Mouse (Mus musculus): Measurements from ENCODE around the gene Heatr4. TPM values are rescaled to one million over a fixed set of nuclear protein-coding genes. Genes with fewer than 3 reads are reported as not detected.

Gene Heatr4
- polyA plus RNA-seq, 1 experiment, result not detected

- no peaks in the 10 kb centered on the region for H3K4me1 ChIP-seq (ENCODE audit: control insufficient read depth, insufficient read depth, low read length)
- no peak overlapping the region for H3K4me3 ChIP-seq (replicated peaks; ENCODE audit: extremely low read depth, low read depth, low read length)
- DNase-seq, result no peak
- TF ChIP-seq POLR2A (IDR thresholded peaks at IDR 0.05; ENCODE audit: borderline replicate concordance, extremely low read depth, low read depth, low read length) (no peak), CTCF (IDR thresholded peaks at IDR 0.05; ENCODE audit: insufficient read depth, low read length) (no peak)
- WGBS, result 66% methylated on average over 7 of the region's 7 CpGs
Measured at GRCm38 (mm10) chr12:83965235-83965634, 19.4 kb downstream of the Heatr4 start.

DNA sequence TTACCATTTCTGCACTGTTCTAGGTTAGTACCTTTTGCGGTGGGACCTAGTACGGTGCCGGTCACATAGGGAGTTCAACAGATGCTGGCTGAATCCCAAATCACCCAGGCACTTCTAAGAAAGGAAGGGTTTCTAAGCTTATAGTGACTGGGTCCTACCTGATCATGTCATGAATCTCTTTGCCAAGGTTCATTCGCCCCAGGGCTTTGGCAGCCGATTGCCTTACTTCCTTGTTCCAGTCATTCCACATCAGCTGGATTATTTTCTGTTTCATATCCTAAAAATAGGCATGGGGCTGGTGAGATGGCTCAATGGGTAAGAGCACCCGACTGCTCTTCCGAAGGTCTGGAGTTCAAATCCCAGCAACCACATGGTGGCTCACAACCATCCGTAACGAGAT lies 26.4 kb downstream of the Heatr4 start:
- Histone ChIP-seq H3K4me1 (ENCODE audit: control insufficient read depth, insufficient read depth, low read length) (0 out of 2 replicates have a peak, but pooled peaks cover 4% of the 10 kb centered on the region), H3K4me3 (replicated peaks; ENCODE audit: extremely low read depth, low read depth, low read length) (no peak overlapping the region)
- DNase-seq, result no peak
- WGBS, result 80% methylated on average over 9 of the region's 9 CpGs
- TF ChIP-seq CTCF (IDR thresholded peaks at IDR 0.05; ENCODE audit: insufficient read depth, low read length), result no peak
- TF ChIP-seq POLR2A (IDR thresholded peaks at IDR 0.05; ENCODE audit: borderline replicate concordance, extremely low read depth, low read depth, low read length), result no peak

DNA sequence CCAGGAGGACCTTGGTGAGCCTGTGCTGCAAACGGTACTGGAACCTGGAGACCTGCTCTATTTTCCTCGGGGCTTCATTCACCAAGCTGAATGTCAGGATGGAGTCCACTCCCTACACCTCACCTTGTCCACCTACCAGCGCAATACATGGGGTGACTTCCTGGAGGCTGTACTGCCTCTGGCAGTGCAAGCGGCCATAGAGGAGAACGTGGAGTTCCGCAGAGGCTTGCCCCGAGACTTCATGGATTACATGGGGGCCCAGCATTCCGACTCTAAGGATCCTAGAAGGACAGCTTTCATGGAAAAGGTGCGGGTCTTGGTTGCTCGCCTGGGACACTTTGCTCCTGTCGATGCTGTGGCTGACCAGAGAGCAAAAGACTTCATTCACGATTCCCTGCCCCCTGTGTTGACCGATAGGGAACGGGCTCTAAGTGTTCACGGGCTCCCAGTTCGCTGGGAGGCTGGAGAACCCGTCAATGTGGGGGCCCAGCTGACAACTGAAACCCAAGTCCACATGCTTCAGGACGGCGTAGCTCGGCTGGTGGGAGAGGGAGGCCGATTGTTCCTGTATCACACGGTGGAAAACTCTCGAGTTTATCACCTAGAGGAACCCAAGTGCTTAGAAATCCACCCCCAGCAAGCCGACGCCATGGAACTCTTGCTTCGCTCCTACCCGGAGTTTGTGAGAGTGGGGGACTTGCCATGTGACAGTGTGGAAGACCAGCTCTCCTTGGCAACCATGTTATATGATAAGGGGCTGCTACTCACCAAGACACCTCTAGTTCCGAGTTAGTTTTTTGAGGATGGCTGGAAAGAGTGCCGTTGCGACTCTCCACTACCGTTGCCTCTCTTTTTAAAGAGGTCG lies 32.7 kb downstream of the Heatr4 start:
- DNase-seq, result no peak
- H3K4me3 ChIP-seq (replicated peaks; ENCODE audit: extremely low read depth, low read depth, low read length), result peak overlapping the region; percentile 76
- peaks cover 8% of the 10 kb centered on the region; the same call in 1 of the 2 replicates for H3K4me1 ChIP-seq (ENCODE audit: control insufficient read depth, insufficient read depth, low read length)
- 51% methylated on average over 32 of the region's 32 CpGs for WGBS
- no peak for TF ChIP-seq CTCF (IDR thresholded peaks at IDR 0.05; ENCODE audit: insufficient read depth, low read length)
- no peak for TF ChIP-seq POLR2A (IDR thresholded peaks at IDR 0.05; ENCODE audit: borderline replicate concordance, extremely low read depth, low read depth, low read length)

DNA sequence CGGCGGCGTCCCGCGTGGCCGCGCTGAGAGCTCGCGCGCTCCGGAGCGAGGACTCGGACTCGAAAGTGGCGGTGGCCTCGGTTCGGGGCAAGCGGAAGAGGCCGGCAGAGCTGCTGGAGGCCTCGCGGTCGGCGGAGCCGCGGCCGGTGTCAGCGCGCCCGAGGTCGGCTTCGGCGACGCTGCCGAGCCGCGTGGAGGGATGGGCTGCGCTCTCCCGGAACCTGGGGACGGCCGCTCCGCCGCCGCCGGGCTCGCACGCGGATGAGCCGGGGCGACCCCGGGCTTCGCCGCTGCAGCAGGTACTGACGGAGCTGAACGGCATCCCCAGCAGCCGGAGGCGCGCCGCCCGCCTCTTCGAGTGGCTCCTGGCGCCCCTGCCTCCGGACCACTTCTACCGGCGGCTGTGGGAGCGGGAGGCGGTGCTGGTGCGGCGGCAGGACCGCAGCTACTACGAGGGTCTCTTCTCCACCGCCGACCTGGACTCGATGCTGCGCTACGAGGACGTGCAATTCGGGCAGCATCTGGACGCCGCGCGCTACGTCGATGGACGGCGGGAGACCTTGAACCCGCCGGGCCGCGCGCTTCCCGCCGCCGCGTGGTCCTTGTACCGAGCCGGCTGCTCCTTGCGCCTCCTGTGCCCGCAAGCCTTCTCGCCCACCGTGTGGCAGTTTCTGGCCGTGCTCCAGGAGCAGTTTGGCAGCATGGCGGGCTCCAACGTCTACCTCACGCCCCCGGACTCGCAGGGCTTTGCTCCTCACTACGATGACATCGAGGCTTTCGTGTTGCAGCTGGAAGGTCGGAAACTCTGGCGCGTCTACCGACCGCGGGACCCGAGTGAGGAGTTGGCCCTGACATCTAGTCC lies 33.6 kb downstream of the Heatr4 start:
- peak overlapping the region; percentile 76 for H3K4me3 ChIP-seq (replicated peaks; ENCODE audit: extremely low read depth, low read depth, low read length)
- WGBS, result under 1% methylated on average over 116 of the region's 116 CpGs
- peak; percentile 37 for DNase-seq
- TF ChIP-seq CTCF (IDR thresholded peaks at IDR 0.05; ENCODE audit: insufficient read depth, low read length) (no peak), POLR2A (IDR thresholded peaks at IDR 0.05; ENCODE audit: borderline replicate concordance, extremely low read depth, low read depth, low read length) (no peak)
- H3K4me1 ChIP-seq (ENCODE audit: control insufficient read depth, insufficient read depth, low read length), result peaks cover 8% of the 10 kb centered on the region; the same call in 1 of the 2 replicates

- peak; percentile 80 for DNase-seq
- Histone ChIP-seq H3K4me1 (ENCODE audit: control insufficient read depth, insufficient read depth, low read length) (peaks cover 8% of the 10 kb centered on the region; the same call in 1 of the 2 replicates), H3K4me3 (replicated peaks; ENCODE audit: extremely low read depth, low read depth, low read length) (peak within 1 kb of the TSS; percentile 76)
- under 1% methylated on average over 37 of the region's 37 CpGs for WGBS
- TF ChIP-seq POLR2A (IDR thresholded peaks at IDR 0.05; ENCODE audit: borderline replicate concordance, extremely low read depth, low read depth, low read length) (peak; percentile 62; the same call in 1 of the 2 replicates), CTCF (IDR thresholded peaks at IDR 0.05; ENCODE audit: insufficient read depth, low read length) (no peak)
Measured at GRCm38 (mm10) chr12:83950493-83950839, 34.2 kb downstream of the Heatr4 start, which contains the start of gene Riox1. Riox1 (plus strand) TSS chr12:83950608.

- WGBS, result 16% methylated on average over 11 of the region's 11 CpGs
- DNase-seq, result no peak
- Histone ChIP-seq H3K4me1 (ENCODE audit: control insufficient read depth, insufficient read depth, low read length) (peaks cover 4% of the 10 kb centered on the region; the same call in 1 of the 2 replicates), H3K4me3 (replicated peaks; ENCODE audit: extremely low read depth, low read depth, low read length) (peak overlapping the region; percentile 76)
- TF ChIP-seq POLR2A (IDR thresholded peaks at IDR 0.05; ENCODE audit: borderline replicate concordance, extremely low read depth, low read depth, low read length) (no peak), CTCF (IDR thresholded peaks at IDR 0.05; ENCODE audit: insufficient read depth, low read length) (no peak)
Measured at GRCm38 (mm10) chr12:83949776-83950492, 34.7 kb downstream of the Heatr4 start.

GRCm38 (mm10) chr12:83949043-83949442 lies 35.6 kb downstream of the Heatr4 start:
- no peak for DNase-seq
- peaks cover 4% of the 10 kb centered on the region; the same call in 1 of the 2 replicates for H3K4me1 ChIP-seq (ENCODE audit: control insufficient read depth, insufficient read depth, low read length)
- WGBS, result 53% methylated on average over 4 of the region's 4 CpGs
- TF ChIP-seq POLR2A (IDR thresholded peaks at IDR 0.05; ENCODE audit: borderline replicate concordance, extremely low read depth, low read depth, low read length), result no peak
- TF ChIP-seq CTCF (IDR thresholded peaks at IDR 0.05; ENCODE audit: insufficient read depth, low read length), result no peak
- no peak overlapping the region for H3K4me3 ChIP-seq (replicated peaks; ENCODE audit: extremely low read depth, low read depth, low read length)

DNA sequence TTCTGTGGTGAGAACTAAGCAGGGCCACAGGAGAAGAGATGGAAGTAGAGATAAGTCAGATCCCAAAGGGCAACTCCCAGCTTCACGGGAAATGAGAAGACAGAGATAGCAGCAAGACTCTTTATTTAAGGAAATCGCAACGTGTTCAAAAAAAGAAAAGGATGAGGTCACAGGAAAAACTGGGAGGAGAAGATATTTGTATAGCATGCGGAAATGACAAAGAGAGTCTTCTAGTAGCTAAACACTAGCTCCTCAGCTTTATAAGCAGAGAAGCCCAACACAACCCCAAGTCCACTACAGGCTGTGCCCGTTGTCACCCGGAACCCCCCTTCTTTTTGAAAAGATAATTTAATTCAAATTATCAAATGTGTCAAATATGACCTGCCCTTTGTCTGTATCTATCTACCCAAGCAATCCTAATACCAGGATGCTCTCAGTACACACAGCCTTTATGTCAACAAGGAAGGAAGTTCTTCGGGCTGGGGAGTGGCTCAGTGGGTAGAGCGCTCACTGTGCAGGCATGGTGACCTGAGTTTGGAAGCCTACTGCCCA lies 37.3 kb downstream of the Heatr4 start:
- Histone ChIP-seq H3K4me1 (ENCODE audit: control insufficient read depth, insufficient read depth, low read length) (peaks cover 2% of the 10 kb centered on the region; the same call in 1 of the 2 replicates), H3K4me3 (replicated peaks; ENCODE audit: extremely low read depth, low read depth, low read length) (no peak overlapping the region)
- DNase-seq, result no peak
- TF ChIP-seq CTCF (IDR thresholded peaks at IDR 0.05; ENCODE audit: insufficient read depth, low read length) (no peak), POLR2A (IDR thresholded peaks at IDR 0.05; ENCODE audit: borderline replicate concordance, extremely low read depth, low read depth, low read length) (no peak)
- WGBS, result 49% methylated on average over 8 of the region's 8 CpGs

Measured in lung, adult 2 months (tissue).